Mouse (Mus musculus) CH12.LX (cell line): ENCODE data around the gene Dynlt1f.
"Not testable (repeated sequence)": the region's sequence is repeated elsewhere in the genome, so short reads cannot be mapped to it uniquely, and the experiment has no call there.

Experiments used
- CTCF ChIP-seq, 2 experiments: IDR thresholded peaks in 1 of 2; conservative IDR thresholded peaks in 1 of 2; 2 replicates each; pipeline ENCODE4 v1.5.1; 2011 to 2012; ENCODE audit warnings: low read depth in 2 of 2, low read length in 2 of 2, improper control_type of control experiment in 1 of 2, inconsistent platforms in 1 of 2, mild to moderate bottlenecking in 1 of 2, moderate library complexity in 1 of 2
- EP300 ChIP-seq: IDR thresholded peaks from 2 replicates; pipeline ENCODE4 v1.6.1; 2011; ENCODE audit warnings: low read length, improper control_type of control experiment
- GABPA ChIP-seq: IDR thresholded peaks from 2 replicates; pipeline ENCODE4 v1.6.1; 2012; ENCODE audit warnings: low read depth, low read length, improper control_type of control experiment, inconsistent platforms; ENCODE audit not compliant: insufficient replicate concordance
- HCFC1 ChIP-seq: IDR thresholded peaks from 2 replicates; pipeline ENCODE4 v1.6.1; 2012; ENCODE audit warnings: low read depth, mild to moderate bottlenecking, inconsistent platforms, low read length, improper control_type of control experiment
- MAX ChIP-seq: IDR thresholded peaks from 2 replicates; pipeline ENCODE4 v1.6.1; 2011; ENCODE audit warnings: low read length, improper control_type of control experiment
- NRF1 ChIP-seq: IDR thresholded peaks from 2 replicates; pipeline ENCODE4 v1.6.1; 2014; ENCODE audit warnings: low read depth, mild to moderate bottlenecking, inconsistent platforms, low read length, improper control_type of control experiment, moderate library complexity
- POLR2A ChIP-seq: IDR thresholded peaks from 2 replicates; pipeline ENCODE4 v1.6.1; 2011; ENCODE audit warnings: low read depth, mild to moderate bottlenecking, improper control_type of control experiment, low read length
- POLR2AphosphoS2 ChIP-seq: IDR thresholded peaks from 2 replicates; pipeline ENCODE4 v1.6.1; 2011; ENCODE audit warnings: low read depth, low read length, improper control_type of control experiment
- TBP ChIP-seq: conservative IDR thresholded peaks from 2 replicates; pipeline ENCODE4 v1.6.1; 2011; ENCODE audit warnings: low read depth, low read length, improper control_type of control experiment
- USF1 ChIP-seq: IDR thresholded peaks from 2 replicates; pipeline ENCODE4 v1.6.1; 2014; ENCODE audit warnings: low read depth, mild to moderate bottlenecking, inconsistent platforms, low read length, improper control_type of control experiment
- USF2 ChIP-seq: conservative IDR thresholded peaks from 2 replicates; pipeline ENCODE4 v1.6.1; 2011; ENCODE audit warnings: low read depth, low read length, improper control_type of control experiment
- ZC3H11A ChIP-seq: IDR thresholded peaks from 2 replicates; pipeline ENCODE4 v1.6.1; 2012; ENCODE audit warnings: low read depth, mild to moderate bottlenecking, inconsistent platforms, low read length, improper control_type of control experiment
- ZNF384 ChIP-seq: IDR thresholded peaks from 2 replicates; pipeline ENCODE4 v1.6.1; 2012; ENCODE audit warnings: low read depth, low read length, improper control_type of control experiment, inconsistent platforms

DNA sequence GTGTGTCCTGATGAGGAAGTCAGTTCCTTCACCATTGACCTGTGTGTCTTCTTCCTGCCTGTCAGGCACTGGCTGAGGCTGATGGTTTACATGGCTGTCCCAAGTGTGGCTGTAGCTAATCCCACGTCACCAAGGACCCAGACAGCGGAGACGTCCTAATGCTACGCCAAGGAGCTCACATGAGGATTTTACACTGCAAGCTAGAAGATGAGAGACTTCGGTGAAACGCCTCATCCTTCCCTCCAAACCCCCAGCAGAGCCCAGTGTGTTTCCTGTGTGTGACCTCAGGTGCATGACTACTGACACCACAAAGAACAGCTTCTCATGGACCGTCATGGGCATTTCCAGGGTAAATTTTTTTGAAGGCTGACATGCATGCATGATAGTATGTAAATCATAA, 57.3 kb downstream of the Dynlt1f start:
- not testable (repeated sequence) for TF ChIP-seq MAX; EP300; ZC3H11A; USF2; CTCF (conservative IDR thresholded peaks at IDR 0.05 in 1 of 2, IDR thresholded peaks at IDR 0.05 in 1 of 2; ENCODE audit: low read depth in 2 of 2, low read length in 2 of 2); GABPA; NRF1; HCFC1; POLR2AphosphoS2; USF1
- 0 out of 2 replicates have a peak, but pooled peaks have one; percentile 20 for TF ChIP-seq TBP
- TF ChIP-seq ZNF384: peak; percentile 67
- TF ChIP-seq POLR2A: peak; percentile 37; the same call in 1 of the 2 replicates
